9 mouse cellular contexts compared by ENCODE assay signal in genomic region chr19:24225305-24225696, GRCm38 (mm10). TPM values are rescaled to one million over a fixed set of nuclear protein-coding genes. Genes with fewer than 3 reads are reported as not detected.
DNase-seq lines count a peak whose midpoint lies in the region; ATAC-seq and TF ChIP-seq lines count a peak whose summit lies in the region.
"Had no signal": no experiment of that assay in that cellular context is flagged by ENCODE, and none has a peak within 500 bp of the region (broad histone marks: within the 10 kb centered on the region; RNA-seq: fewer than 3 reads in every experiment).

No protein-coding gene starts in this region.

- peak overlapping the region; percentile 55 for H3K4me3 ChIP-seq in erythroblast, embryonic 14.5 days (replicated peaks)
- peak overlapping the region; percentile 69 for H3K4me3 ChIP-seq in embryonic facial prominence, embryonic 10.5 days
- peak overlapping the region; percentile 79 for H3K4me3 ChIP-seq in heart, postnatal 0 days (ENCODE audit: low read depth, low read length)
- H3K4me3 ChIP-seq in stomach, postnatal 0 days (ENCODE audit: low read depth, low read length): peak overlapping the region; percentile 59

- peak overlapping the region; percentile 72; the same call in 1 of the 2 replicates for H3K9ac ChIP-seq in heart, postnatal 0 days (replicated peaks; ENCODE audit: low read depth, low read length)
- no peak overlapping the region for H3K9ac ChIP-seq in stomach, postnatal 0 days (ENCODE audit: low read length)

- H3K4me1 ChIP-seq in erythroblast, embryonic 14.5 days (ENCODE audit: control insufficient read depth): peaks cover 8% of the 10 kb centered on the region
- peaks cover 22% of the 10 kb centered on the region for H3K4me1 ChIP-seq in embryonic facial prominence, embryonic 10.5 days
- no peaks in the 10 kb centered on the region; the same call in 1 of the 2 replicates for H3K4me1 ChIP-seq in heart, postnatal 0 days (ENCODE audit: control insufficient read depth, insufficient read depth)
- no peaks in the 10 kb centered on the region for H3K4me1 ChIP-seq in stomach, postnatal 0 days (replicated peaks; ENCODE audit: control insufficient read depth, insufficient read depth)

- peak; percentile 77 for DNase-seq in embryonic facial prominence, embryonic 10.5 days (ENCODE audit: low spot score)
- DNase-seq in heart, postnatal 0 days (ENCODE audit: low spot score): no peak
- peak; percentile 78 to 90 for DNase-seq in kidney, postnatal 25 days
- peak; percentile 92 for DNase-seq in stomach, postnatal 0 days (ENCODE audit: low spot score)
- no peak for DNase-seq in right cerebral cortex, postnatal 4 days

- no peak for TF ChIP-seq EP300 in heart, postnatal 0 days (IDR thresholded peaks at IDR 0.05; ENCODE audit: low read depth)
- peak; percentile 59 for TF ChIP-seq EP300 in stomach, postnatal 0 days (optimal IDR thresholded peaks at IDR 0.05)

- H3K9me3 ChIP-seq in erythroblast, embryonic 14.5 days (ENCODE audit: control insufficient read depth, low read length): no peaks in the 10 kb centered on the region
- H3K9me3 ChIP-seq in embryonic facial prominence, embryonic 10.5 days: no peaks in the 10 kb centered on the region
- H3K9me3 ChIP-seq in heart, postnatal 0 days (replicated peaks; ENCODE audit: control insufficient read depth, low read length): no peaks in the 10 kb centered on the region
- no peaks in the 10 kb centered on the region for H3K9me3 ChIP-seq in stomach, postnatal 0 days (ENCODE audit: control insufficient read depth, low read length)
- H3K9me3 ChIP-seq: G1E had no signal

- 1% methylated on average over 17 of the region's 17 CpGs for WGBS in embryonic facial prominence, embryonic 10.5 days
- WGBS in heart, postnatal 0 days: 2% methylated on average over 17 of the region's 17 CpGs
- WGBS in stomach, postnatal 0 days: 4% methylated on average over 17 of the region's 17 CpGs

- TF ChIP-seq CTCF in heart, postnatal 0 days (IDR thresholded peaks at IDR 0.05; ENCODE audit: low read depth): no peak
- TF ChIP-seq CTCF in stomach, postnatal 0 days (IDR thresholded peaks at IDR 0.05; ENCODE audit: low read depth): no peak

- peaks cover 44% of the 10 kb centered on the region for H3K27me3 ChIP-seq in erythroblast, embryonic 14.5 days (ENCODE audit: control insufficient read depth)
- peaks cover 48% of the 10 kb centered on the region for H3K27me3 ChIP-seq in embryonic facial prominence, embryonic 10.5 days (replicated peaks; ENCODE audit: low read depth, poor library complexity, severe bottlenecking)
- no peaks in the 10 kb centered on the region for H3K27me3 ChIP-seq in heart, postnatal 0 days (ENCODE audit: control insufficient read depth, insufficient read depth, low read length)
- H3K27me3 ChIP-seq in stomach, postnatal 0 days (ENCODE audit: control insufficient read depth, insufficient read depth, low read length): 0 out of 2 replicates have a peak, but pooled peaks cover 2% of the 10 kb centered on the region

- no peak for ATAC-seq in erythroblast, adult 5-6 weeks (replicated peaks; ENCODE audit: low FRiP score, poor library complexity, severe bottlenecking)
- ATAC-seq in heart, postnatal 0 days (ENCODE audit: insufficient read depth, low read depth): 0 out of 2 replicates have a peak, but pooled peaks have one; percentile 37
- ATAC-seq in megakaryocyte, adult 5-6 weeks (ENCODE audit: poor library complexity, severe bottlenecking): peak; percentile 59
- ATAC-seq in stomach, postnatal 0 days (ENCODE audit: low FRiP score, low TSS enrichment): peak; percentile 90

- peak overlapping the region; percentile 83 for H3K4me2 ChIP-seq in heart, postnatal 0 days (ENCODE audit: low read depth, low read length)
- peak overlapping the region; percentile 64 for H3K4me2 ChIP-seq in stomach, postnatal 0 days (replicated peaks; ENCODE audit: low read depth)

- H3K27ac ChIP-seq in embryonic facial prominence, embryonic 10.5 days (replicated peaks): peak overlapping the region; percentile 85; the same call in 1 of the 2 replicates
- peak overlapping the region; percentile 91 for H3K27ac ChIP-seq in heart, postnatal 0 days (ENCODE audit: low read depth)
- peak overlapping the region; percentile 97 for H3K27ac ChIP-seq in stomach, postnatal 0 days (replicated peaks)

- H3K36me3 ChIP-seq in erythroblast, embryonic 14.5 days (ENCODE audit: control insufficient read depth): no peaks in the 10 kb centered on the region
- H3K36me3 ChIP-seq in embryonic facial prominence, embryonic 10.5 days (replicated peaks): no peaks in the 10 kb centered on the region
- no peaks in the 10 kb centered on the region for H3K36me3 ChIP-seq in heart, postnatal 0 days (replicated peaks; ENCODE audit: control insufficient read depth, insufficient read depth, low read length)
- H3K36me3 ChIP-seq in stomach, postnatal 0 days (ENCODE audit: control insufficient read depth, insufficient read depth, low read length): no peaks in the 10 kb centered on the region
- H3K36me3 ChIP-seq: G1E had no signal

RNA-seq across cellular contexts. Expression of gene Tjp2, which starts 0.5 kb away (rescaled TPM):
- polyA plus RNA-seq in erythroblast, embryonic 14.5 days (2012): 0.07 and 0.12 TPM in 2 replicates
- total RNA-seq in erythroblast, adult 5-6 weeks (2015; ENCODE audit: low replicate concordance): not detected in 2 replicates
- 0.17 and 0.98 TPM in 2 replicates for total RNA-seq in erythroblast, adult 5-6 weeks (2017; ENCODE audit: low replicate concordance)
- 35.1 TPM in 2 replicates for polyA plus RNA-seq in embryonic facial prominence, embryonic 10.5 days (2016; fragmentation: Nextera tagmentation; extraction: Ambion mirVana)
- total RNA-seq in heart, postnatal 0 days (2014; rRNA removed; ENCODE audit: low replicate concordance): 15.7 and 25.2 TPM in 2 replicates
- polyA plus RNA-seq in heart, postnatal 0 days (2015; fragmentation: Nextera tagmentation; extraction: Ambion mirVana): 12.5 and 13.0 TPM in 2 replicates
- total RNA-seq in megakaryocyte, adult 5-6 weeks (2015): 1.6 and 3.7 TPM in 2 replicates
- 2.4 and 3.3 TPM in 2 replicates for total RNA-seq in megakaryocyte, adult 5-6 weeks (2017)
- polyA plus RNA-seq in stomach, postnatal 0 days (2015; fragmentation: Nextera tagmentation; extraction: Ambion mirVana): 18.3 and 20.6 TPM in 2 replicates

RNA-seq across cellular contexts. Expression of gene Fxn, which starts 55.1 kb away (rescaled TPM):
- polyA plus RNA-seq in erythroblast, embryonic 14.5 days (2012): 17.1 and 17.5 TPM in 2 replicates
- 10.7 and 19.2 TPM in 2 replicates for total RNA-seq in erythroblast, adult 5-6 weeks (2015; ENCODE audit: low replicate concordance)
- 3.0 and 5.7 TPM in 2 replicates for total RNA-seq in erythroblast, adult 5-6 weeks (2017; ENCODE audit: low replicate concordance)
- 62.6 and 65.0 TPM in 2 replicates for polyA plus RNA-seq in embryonic facial prominence, embryonic 10.5 days (2016; fragmentation: Nextera tagmentation; extraction: Ambion mirVana)
- total RNA-seq in heart, postnatal 0 days (2014; rRNA removed; ENCODE audit: low replicate concordance): 36.6 and 57.2 TPM in 2 replicates
- 77.0 and 79.7 TPM in 2 replicates for polyA plus RNA-seq in heart, postnatal 0 days (2015; fragmentation: Nextera tagmentation; extraction: Ambion mirVana)
- total RNA-seq in megakaryocyte, adult 5-6 weeks (2015): 9.6 and 10.4 TPM in 2 replicates
- total RNA-seq in megakaryocyte, adult 5-6 weeks (2017): 4.2 and 4.7 TPM in 2 replicates
- polyA plus RNA-seq in stomach, postnatal 0 days (2015; fragmentation: Nextera tagmentation; extraction: Ambion mirVana): 26.0 and 27.8 TPM in 2 replicates

Comparison
In these comparisons a context has a peak if more than half of its experiments do, and no peak if none do; other contexts are left out.
1. DNase-seq: peak in embryonic facial prominence, embryonic 10.5 days (single experiment), kidney, postnatal 25 days (2 of 2) and stomach, postnatal 0 days (single experiment); none in heart, postnatal 0 days (single experiment) and right cerebral cortex, postnatal 4 days (single experiment).
2. RNA of gene Tjp2, which starts 0.5 kb away (polyA plus RNA-seq): 35.1 TPM in embryonic facial prominence, embryonic 10.5 days, 18.3 to 20.6 TPM in stomach, postnatal 0 days and 12.5 to 13.0 TPM in heart, postnatal 0 days; 0.07 to 0.12 TPM in erythroblast, embryonic 14.5 days; every median in the first group is over 10 times any median in the second.
3. Peak in every context shown above with its lines, with median percentiles within 50 percentile points of each other: H3K4me3 ChIP-seq and H3K27ac ChIP-seq.